Mouse (Mus musculus) liver, postnatal 0 days (tissue): ENCODE measurements at regions not wholly inside any gene's neighbourhood (a gene's known extent, or its start where the extent isn't known, plus 50 kb on each side); places are given as distances from the start of the nearest gene placed in this dataset.

Experiments
- ATAC-seq: fragments of 200-750 bp; cut with Nextera tagmentation; 2 replicates; pipeline ENCODE4 v1.8.0; 2017; ENCODE audit warnings: mild to moderate bottlenecking, moderate library complexity
- DNase-seq: peaks from one replicate; pipeline ENCODE4 v3.0.0-alpha.2; 2016
- H3K27ac ChIP-seq: fragments of 300-500 bp; sonication (generic); 2 replicates; pipeline ENCODE4 v1.5.1; 2014; ENCODE audit warnings: antibody characterized with exemption, moderate library complexity, mild to moderate bottlenecking, low read depth
- H3K27me3 ChIP-seq: fragments of 300-500 bp; sonication (generic); 2 replicates; pipeline ENCODE4 v1.6.1; 2014; ENCODE audit warnings: low read length, control low read depth, mixed read lengths; ENCODE audit not compliant: insufficient read depth
- H3K36me3 ChIP-seq: fragments of 300-500 bp; sonication (generic); replicated peaks from 2 replicates; pipeline ENCODE4 v1.6.1; 2014; ENCODE audit warnings: mild to moderate bottlenecking, control low read depth, low read length, moderate library complexity, mixed read lengths; ENCODE audit not compliant: insufficient read depth
- H3K4me1 ChIP-seq: fragments of 300-500 bp; sonication (generic); 2 replicates; pipeline ENCODE4 v1.6.1; 2014; ENCODE audit warnings: antibody characterized with exemption, mild to moderate bottlenecking, control low read depth; ENCODE audit not compliant: insufficient read depth
- H3K4me2 ChIP-seq: fragments of 300-500 bp; sonication (generic); 2 replicates; pipeline ENCODE4 v1.6.1; 2014; ENCODE audit warnings: low read depth, mild to moderate bottlenecking, low read length, moderate library complexity, mixed read lengths
- H3K4me3 ChIP-seq: fragments of 300-500 bp; sonication (generic); 2 replicates; pipeline ENCODE4 v1.5.1; 2014; ENCODE audit warnings: low read depth, low read length
- H3K9ac ChIP-seq: fragments of 300-500 bp; sonication (generic); replicated peaks from 2 replicates; pipeline ENCODE4 v1.6.1; 2014; ENCODE audit warnings: mild to moderate bottlenecking, moderate library complexity
- H3K9me3 ChIP-seq: fragments of 300-500 bp; sonication (generic); 2 replicates; pipeline ENCODE4 v1.6.1; 2016; ENCODE audit warnings: mild to moderate bottlenecking, control low read depth, low read length, mixed read lengths
- CTCF ChIP-seq: sonication (generic); IDR thresholded peaks from 2 replicates; pipeline ENCODE4 v1.5.1; 2016; ENCODE audit warnings: antibody characterized with exemption, low read depth
- EP300 ChIP-seq: IDR thresholded peaks from 2 replicates; pipeline ENCODE4 v1.6.1; 2016; ENCODE audit warnings: antibody characterized with exemption, low read depth, mild to moderate bottlenecking
- WGBS: fragments of 180-500 bp; shearing (Covaris S2); extraction: QIAGEN DNeasy Blood & Tissue Kit; methylation state at CpG from one replicate; pipeline ENCODE4 v1.1.7; 2014; ENCODE audit not compliant: insufficient replicate concordance; 5-methylcytosine and 5-hydroxymethylcytosine counted together

DNA sequence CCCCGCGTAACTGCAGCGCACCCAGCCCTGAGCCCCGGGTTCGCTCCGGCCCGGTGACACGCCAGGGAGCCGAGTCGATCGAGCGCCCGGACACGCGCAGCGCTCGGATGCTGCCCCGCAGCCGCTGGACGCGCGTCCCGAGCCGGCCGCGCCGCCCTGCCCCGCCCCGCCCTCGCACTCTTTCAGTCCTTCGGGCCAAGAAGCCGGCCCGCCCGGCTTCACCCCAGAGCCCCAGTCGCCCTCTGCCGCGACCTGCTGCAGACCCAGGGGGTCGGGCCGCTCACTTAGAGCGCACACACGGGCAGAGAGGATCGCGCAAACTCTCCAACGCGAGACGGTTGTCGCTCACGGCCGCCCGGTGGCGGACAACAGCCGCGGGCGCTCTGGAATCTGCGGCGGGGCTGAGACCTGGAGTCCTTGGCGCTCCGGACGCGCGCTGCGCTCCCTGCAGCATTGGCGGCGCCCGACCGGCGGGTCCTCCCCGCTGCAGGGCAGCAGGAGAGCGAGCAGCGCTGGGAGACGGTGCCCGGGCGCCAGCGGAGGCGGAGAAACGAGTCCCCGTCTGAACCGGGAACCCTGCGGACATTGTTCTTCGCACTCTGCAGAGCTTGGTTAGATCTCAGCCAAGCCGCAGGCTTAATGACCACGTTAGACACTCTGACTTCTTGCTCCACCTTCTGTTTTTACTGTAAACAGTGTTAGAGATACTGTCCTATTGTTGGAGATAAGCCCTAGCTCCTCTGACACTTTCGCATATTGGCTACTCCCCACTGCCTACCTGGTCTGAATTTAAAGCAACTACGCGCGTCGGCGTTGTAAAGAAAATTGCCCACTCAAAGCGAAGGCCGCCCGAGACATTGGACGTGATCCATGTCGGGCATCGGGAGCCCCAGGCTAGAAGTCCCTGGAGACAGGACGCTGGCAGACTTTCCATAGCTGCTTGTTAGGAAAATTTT lies 153.1 kb upstream of the Smim15 start:
- peak overlapping the region; percentile 95 for H3K27ac ChIP-seq
- H3K9ac ChIP-seq: peak overlapping the region; percentile 76
- H3K4me1 ChIP-seq: peaks cover 7% of the 10 kb centered on the region
- no peaks in the 10 kb centered on the region for H3K36me3 ChIP-seq
- TF ChIP-seq EP300 (no peak), CTCF (peak; percentile 40)
- H3K27me3 ChIP-seq: peaks cover 37% of the 10 kb centered on the region
- WGBS: under 1% methylated on average over 93 of the region's 95 CpGs
- H3K4me3 ChIP-seq: peak overlapping the region; percentile 78
- no peaks in the 10 kb centered on the region for H3K9me3 ChIP-seq
- H3K4me2 ChIP-seq: peak overlapping the region; percentile 92
- DNase-seq (peak; percentile 70), ATAC-seq (peak; percentile 40)

DNA sequence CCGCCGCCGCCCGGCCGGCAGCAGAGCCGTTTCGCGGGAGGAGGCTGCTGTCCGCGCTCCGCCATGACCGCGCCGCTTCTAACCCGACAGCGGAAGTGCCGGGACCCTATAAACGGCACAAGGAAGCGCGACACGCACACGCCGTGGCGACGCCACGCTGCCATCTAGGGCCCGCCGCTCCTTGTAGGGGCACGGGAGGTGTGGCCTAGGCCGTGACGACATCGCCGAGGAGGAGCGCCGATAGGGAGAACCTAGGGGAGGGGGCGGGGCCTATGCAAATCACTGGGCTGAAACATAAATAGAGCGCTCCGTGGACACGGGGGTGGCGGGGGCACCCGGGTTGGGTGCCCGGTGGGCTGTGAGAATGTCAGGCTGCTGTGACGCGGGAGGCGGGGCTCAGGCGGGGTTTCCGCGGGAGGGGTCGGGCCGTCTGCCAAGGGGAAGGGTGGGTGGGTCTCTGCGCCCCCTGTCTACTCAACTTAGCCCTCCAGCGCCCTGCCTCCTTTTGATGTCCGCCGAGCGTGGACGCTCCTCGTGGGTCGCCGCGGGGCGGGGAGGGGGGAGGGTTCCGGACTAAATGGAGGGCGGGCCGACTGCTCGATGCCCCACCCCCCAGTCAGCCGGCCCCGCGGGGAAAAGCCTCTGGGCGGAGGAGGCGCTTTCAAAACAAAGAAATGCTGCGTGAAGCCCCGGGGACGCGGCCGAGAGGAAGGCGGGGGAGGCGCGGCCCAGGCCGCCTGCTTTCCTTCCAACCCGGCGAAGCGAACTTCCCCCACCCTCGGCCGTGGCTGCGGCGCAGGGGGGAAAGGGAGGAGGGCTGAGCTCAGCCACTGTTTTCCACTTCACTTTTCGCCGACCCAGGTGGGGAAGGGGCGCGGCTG lies 154.0 kb upstream of the Smim15 start:
- ATAC-seq (peak; percentile 88), DNase-seq (peak; percentile 98)
- Histone ChIP-seq H3K4me3 (peak overlapping the region; percentile 78), H3K9ac (peak overlapping the region; percentile 78), H3K4me1 (peaks cover 7% of the 10 kb centered on the region), H3K36me3 (no peaks in the 10 kb centered on the region), H3K9me3 (no peaks in the 10 kb centered on the region), H3K27ac (peak overlapping the region; percentile 95), H3K4me2 (peak overlapping the region; percentile 92), H3K27me3 (peaks cover 37% of the 10 kb centered on the region)
- WGBS: under 1% methylated on average over 79 of the region's 90 CpGs
- peak; percentile 33; the same call in 1 of the 2 replicates for TF ChIP-seq CTCF
- peak; percentile 55; the same call in 1 of the 2 replicates for TF ChIP-seq EP300

GRCm38 (mm10) chr13:107889588-107889984 lies 154.7 kb upstream of the Smim15 start:
- no peak; the same call in 1 of the 2 replicates for ATAC-seq
- Histone ChIP-seq H3K9ac (peak overlapping the region; percentile 78), H3K27ac (peak overlapping the region; percentile 92), H3K4me1 (peaks cover 7% of the 10 kb centered on the region), H3K36me3 (no peaks in the 10 kb centered on the region), H3K4me2 (peak overlapping the region; percentile 92), H3K27me3 (peaks cover 37% of the 10 kb centered on the region), H3K9me3 (no peaks in the 10 kb centered on the region), H3K4me3 (peak overlapping the region; percentile 78)
- WGBS: 1% methylated on average over 30 of the region's 66 CpGs
- no peak for DNase-seq
- no peak for TF ChIP-seq EP300
- TF ChIP-seq CTCF: no peak

- Histone ChIP-seq H3K4me1 (peaks cover 7% of the 10 kb centered on the region), H3K27ac (peak overlapping the region; percentile 92), H3K36me3 (no peaks in the 10 kb centered on the region), H3K4me3 (peak overlapping the region; percentile 78), H3K27me3 (peaks cover 37% of the 10 kb centered on the region), H3K9me3 (no peaks in the 10 kb centered on the region), H3K4me2 (peak overlapping the region; percentile 92), H3K9ac (peak overlapping the region; percentile 78)
- WGBS: 2% methylated on average over 106 of the region's 127 CpGs
- DNase-seq (peak; percentile 72), ATAC-seq (no peak)
- TF ChIP-seq EP300 (no peak), CTCF (no peak)
Measured at GRCm38 (mm10) chr13:107888571-107889451, 155.4 kb upstream of the Smim15 start.

GRCm38 (mm10) chr13:107888231-107888555 lies 156.1 kb upstream of the Smim15 start:
- no peak for DNase-seq
- WGBS: 1% methylated on average over 9 of the region's 9 CpGs
- peaks cover 33% of the 10 kb centered on the region for H3K27me3 ChIP-seq

More at GRCm38 (mm10) chr13:107888231-107888555, 156.1 kb upstream of the Smim15 start:
- peak overlapping the region; percentile 92; the same call in 1 of the 2 replicates for H3K27ac ChIP-seq
- H3K36me3 ChIP-seq: no peaks in the 10 kb centered on the region
- peak overlapping the region; percentile 92 for H3K4me2 ChIP-seq
- no peak for ATAC-seq
- H3K4me1 ChIP-seq: peaks cover 7% of the 10 kb centered on the region
- TF ChIP-seq EP300 (no peak), CTCF (no peak)
- peak overlapping the region; percentile 78 for H3K4me3 ChIP-seq
- peak overlapping the region; percentile 78 for H3K9ac ChIP-seq
- no peaks in the 10 kb centered on the region for H3K9me3 ChIP-seq
